Mouse (Mus musculus): ENCODE measurements around the gene Wdr37. TPM values are rescaled to one million over a fixed set of nuclear protein-coding genes. Genes with fewer than 3 reads are reported as not detected.

Wdr37 gene
- polyA plus RNA-seq, 1 experiment = 15.3 TPM

GRCm38 (mm10) chr13:8823546-8823945 is 48.2 kb downstream of the Wdr37 start:
- no peak overlapping the region for H3K27ac ChIP-seq (replicated peaks; ENCODE audit: low read depth, low read length)
- H3K4me3 ChIP-seq (ENCODE audit: insufficient read depth, low read depth, low read length) = no peak overlapping the region
- H3K4me1 ChIP-seq (ENCODE audit: control insufficient read depth, insufficient read depth, insufficient read length, low read length) = no peaks in the 10 kb centered on the region

- H3K27ac ChIP-seq (replicated peaks; ENCODE audit: low read depth, low read length) = no peak overlapping the region
- H3K4me3 ChIP-seq (ENCODE audit: insufficient read depth, low read depth, low read length) = no peak overlapping the region
- H3K4me1 ChIP-seq (ENCODE audit: control insufficient read depth, insufficient read depth, insufficient read length, low read length) = no peaks in the 10 kb centered on the region
Measured at GRCm38 (mm10) chr13:8823120-8823519, 48.6 kb downstream of the Wdr37 start.

GRCm38 (mm10) chr13:8822201-8822600 is 49.5 kb downstream of the Wdr37 start:
- Histone ChIP-seq H3K27ac (replicated peaks; ENCODE audit: low read depth, low read length) (no peak overlapping the region), H3K4me1 (ENCODE audit: control insufficient read depth, insufficient read depth, insufficient read length, low read length) (no peaks in the 10 kb centered on the region), H3K4me3 (ENCODE audit: insufficient read depth, low read depth, low read length) (no peak overlapping the region)

- Histone ChIP-seq H3K4me3 (ENCODE audit: insufficient read depth, low read depth, low read length) (no peak overlapping the region), H3K4me1 (ENCODE audit: control insufficient read depth, insufficient read depth, insufficient read length, low read length) (no peaks in the 10 kb centered on the region), H3K27ac (replicated peaks; ENCODE audit: low read depth, low read length) (no peak overlapping the region)
Measured at GRCm38 (mm10) chr13:8805931-8806330, 65.8 kb downstream of the Wdr37 start.

GRCm38 (mm10) chr13:8800576-8800975 is 71.1 kb downstream of the Wdr37 start:
- no peak overlapping the region for H3K4me3 ChIP-seq (ENCODE audit: insufficient read depth, low read depth, low read length)
- no peak overlapping the region for H3K27ac ChIP-seq (replicated peaks; ENCODE audit: low read depth, low read length)
- H3K4me1 ChIP-seq (ENCODE audit: control insufficient read depth, insufficient read depth, insufficient read length, low read length) = no peaks in the 10 kb centered on the region

GRCm38 (mm10) chr13:8793217-8793616 is 78.5 kb downstream of the Wdr37 start:
- H3K4me1 ChIP-seq (ENCODE audit: control insufficient read depth, insufficient read depth, insufficient read length, low read length) = no peaks in the 10 kb centered on the region
- no peak overlapping the region for H3K27ac ChIP-seq (replicated peaks; ENCODE audit: low read depth, low read length)
- no peak overlapping the region for H3K4me3 ChIP-seq (ENCODE audit: insufficient read depth, low read depth, low read length)

GRCm38 (mm10) chr13:8785185-8785584 is 86.5 kb downstream of the Wdr37 start:
- Histone ChIP-seq H3K4me1 (ENCODE audit: control insufficient read depth, insufficient read depth, insufficient read length, low read length) (no peaks in the 10 kb centered on the region), H3K27ac (replicated peaks; ENCODE audit: low read depth, low read length) (no peak overlapping the region), H3K4me3 (ENCODE audit: insufficient read depth, low read depth, low read length) (no peak overlapping the region)

GRCm38 (mm10) chr13:8784308-8785061 is 87.2 kb downstream of the Wdr37 start:
- no peak overlapping the region for H3K27ac ChIP-seq (replicated peaks; ENCODE audit: low read depth, low read length)
- H3K4me3 ChIP-seq (ENCODE audit: insufficient read depth, low read depth, low read length) = no peak overlapping the region
- no peaks in the 10 kb centered on the region for H3K4me1 ChIP-seq (ENCODE audit: control insufficient read depth, insufficient read depth, insufficient read length, low read length)

- Histone ChIP-seq H3K4me3 (ENCODE audit: insufficient read depth, low read depth, low read length) (no peak overlapping the region), H3K27ac (replicated peaks; ENCODE audit: low read depth, low read length) (no peak overlapping the region), H3K4me1 (ENCODE audit: control insufficient read depth, insufficient read depth, insufficient read length, low read length) (no peaks in the 10 kb centered on the region)
Measured at GRCm38 (mm10) chr13:8783686-8784307, 87.9 kb downstream of the Wdr37 start.

GRCm38 (mm10) chr13:8782636-8783035 is 89.1 kb downstream of the Wdr37 start:
- H3K27ac ChIP-seq (replicated peaks; ENCODE audit: low read depth, low read length) = no peak overlapping the region
- no peaks in the 10 kb centered on the region for H3K4me1 ChIP-seq (ENCODE audit: control insufficient read depth, insufficient read depth, insufficient read length, low read length)
- H3K4me3 ChIP-seq (ENCODE audit: insufficient read depth, low read depth, low read length) = no peak overlapping the region

- Histone ChIP-seq H3K27ac (replicated peaks; ENCODE audit: low read depth, low read length) (no peak overlapping the region), H3K4me3 (ENCODE audit: insufficient read depth, low read depth, low read length) (no peak overlapping the region), H3K4me1 (ENCODE audit: control insufficient read depth, insufficient read depth, insufficient read length, low read length) (no peaks in the 10 kb centered on the region)
Measured at GRCm38 (mm10) chr13:8780441-8780840, 91.3 kb downstream of the Wdr37 start.

- no peak overlapping the region for H3K27ac ChIP-seq (replicated peaks; ENCODE audit: low read depth, low read length)
- no peak overlapping the region for H3K4me3 ChIP-seq (ENCODE audit: insufficient read depth, low read depth, low read length)
- H3K4me1 ChIP-seq (ENCODE audit: control insufficient read depth, insufficient read depth, insufficient read length, low read length) = no peaks in the 10 kb centered on the region
Measured at GRCm38 (mm10) chr13:8770616-8771015, 101.1 kb downstream of the Wdr37 start.

- no peak overlapping the region for H3K4me3 ChIP-seq (ENCODE audit: insufficient read depth, low read depth, low read length)
- no peak overlapping the region for H3K27ac ChIP-seq (replicated peaks; ENCODE audit: low read depth, low read length)
- H3K4me1 ChIP-seq (ENCODE audit: control insufficient read depth, insufficient read depth, insufficient read length, low read length) = no peaks in the 10 kb centered on the region
Measured at GRCm38 (mm10) chr13:8769654-8770227, 102.0 kb downstream of the Wdr37 start.

- Histone ChIP-seq H3K4me3 (ENCODE audit: insufficient read depth, low read depth, low read length) (no peak overlapping the region), H3K27ac (replicated peaks; ENCODE audit: low read depth, low read length) (no peak overlapping the region), H3K4me1 (ENCODE audit: control insufficient read depth, insufficient read depth, insufficient read length, low read length) (no peaks in the 10 kb centered on the region)
Measured at GRCm38 (mm10) chr13:8760940-8761339, 110.8 kb downstream of the Wdr37 start.

Data from brown adipose tissue, adult 24 weeks (tissue).